Mouse (Mus musculus): ENCODE data around the gene Ttll7. TPM values are rescaled to one million over a fixed set of nuclear protein-coding genes. Genes with fewer than 3 reads are reported as not detected.

Ttll7 gene
- total and polyA plus RNA-seq, 3 experiments = not detected

- TF ChIP-seq TAL1 (IDR thresholded peaks at IDR 0.05; ENCODE audit: low read length) (no peak), MYB (IDR thresholded peaks at IDR 0.05; ENCODE audit: low read depth, low read length) (no peak), MYC (IDR thresholded peaks at IDR 0.05; ENCODE audit: low read depth, low read length) (no peak), ETS1 (IDR thresholded peaks at IDR 0.05; ENCODE audit: low read depth, low read length) (no peak), TBP (IDR thresholded peaks at IDR 0.05; ENCODE audit: low read depth, low read length) (no peak), EP300 (IDR thresholded peaks at IDR 0.05; ENCODE audit: low read depth in 1 of 2, low read length in 2 of 2) (no peak)
- H3K9ac ChIP-seq (ENCODE audit: control insufficient read depth, low read depth, low read length, poor library complexity, severe bottlenecking) = no peak overlapping the region
- H3K27ac ChIP-seq (ENCODE audit: control insufficient read depth, low read depth, low read length) = no peak overlapping the region
- no peaks in the 10 kb centered on the region for H3K79me2 ChIP-seq (ENCODE audit: control insufficient read depth, insufficient read depth, low read length, poor library complexity)
- DNase-seq (ENCODE audit: low read depth, low spot score) = no peak
- no peak overlapping the region for H3K4me3 ChIP-seq (ENCODE audit: control insufficient read depth in 1 of 2, insufficient read depth in 1 of 2, low read depth in 2 of 2, low read length in 2 of 2)
- H3K9me3 ChIP-seq (replicated peaks; ENCODE audit: insufficient read depth, low read length) = no peaks in the 10 kb centered on the region
- H3K36me3 ChIP-seq (ENCODE audit: control insufficient read depth in 1 of 2, insufficient read depth in 2 of 2, low read length in 2 of 2) = no peaks in the 10 kb centered on the region
- H3K27me3 ChIP-seq (ENCODE audit: control insufficient read depth in 1 of 2, insufficient read depth in 2 of 2, low read length in 2 of 2) = no peaks in the 10 kb centered on the region
- no peaks in the 10 kb centered on the region for H3K4me1 ChIP-seq (ENCODE audit: control insufficient read depth in 1 of 2, insufficient read depth in 2 of 2, low read length in 2 of 2)
Measured at GRCm38 (mm10) chr3:146993834-146994669, 141.9 kb downstream of the Ttll7 start.

- no peaks in the 10 kb centered on the region for H3K27me3 ChIP-seq (ENCODE audit: control insufficient read depth in 1 of 2, insufficient read depth in 2 of 2, low read length in 2 of 2)
- H3K4me1 ChIP-seq (ENCODE audit: control insufficient read depth in 1 of 2, insufficient read depth in 2 of 2, low read length in 2 of 2) = no peaks in the 10 kb centered on the region
- H3K4me3 ChIP-seq (ENCODE audit: control insufficient read depth in 1 of 2, insufficient read depth in 1 of 2, low read depth in 2 of 2, low read length in 2 of 2) = no peak overlapping the region
- H3K79me2 ChIP-seq (ENCODE audit: control insufficient read depth, insufficient read depth, low read length, poor library complexity) = no peaks in the 10 kb centered on the region
- no peaks in the 10 kb centered on the region for H3K9me3 ChIP-seq (replicated peaks; ENCODE audit: insufficient read depth, low read length)
- H3K27ac ChIP-seq (ENCODE audit: control insufficient read depth, low read depth, low read length) = no peak overlapping the region
- no peaks in the 10 kb centered on the region for H3K36me3 ChIP-seq (ENCODE audit: control insufficient read depth in 1 of 2, insufficient read depth in 2 of 2, low read length in 2 of 2)
- no peak overlapping the region for H3K9ac ChIP-seq (ENCODE audit: control insufficient read depth, low read depth, low read length, poor library complexity, severe bottlenecking)
- TF ChIP-seq MAX (IDR thresholded peaks at IDR 0.05; ENCODE audit: low read length) = no peak
- no peak for TF ChIP-seq USF1 (IDR thresholded peaks at IDR 0.05; ENCODE audit: low read depth, low read length)
- no peak for TF ChIP-seq ETS1 (IDR thresholded peaks at IDR 0.05; ENCODE audit: low read depth, low read length)
- TF ChIP-seq POLR2A (IDR thresholded peaks at IDR 0.05; ENCODE audit: control insufficient read depth in 1 of 2, insufficient read depth in 1 of 2, low read depth in 1 of 2, low read length in 2 of 2, poor library complexity in 1 of 2) = no peak
- TF ChIP-seq GATA1 (IDR thresholded peaks at IDR 0.05; ENCODE audit: low read depth, low read length) = no peak
- no peak for TF ChIP-seq JUND (IDR thresholded peaks at IDR 0.05; ENCODE audit: low read depth, low read length)
- no peak for TF ChIP-seq KAT2A (conservative IDR thresholded peaks at IDR 0.05; ENCODE audit: low read depth, low read length)
- no peak for TF ChIP-seq ZMIZ1 (IDR thresholded peaks at IDR 0.05; ENCODE audit: low read depth, low read length)
- DNase-seq (ENCODE audit: low read depth, low spot score) = no peak
Measured at GRCm38 (mm10) chr3:146994670-146995415, 142.7 kb downstream of the Ttll7 start.

- no peaks in the 10 kb centered on the region for H3K79me2 ChIP-seq (ENCODE audit: control insufficient read depth, insufficient read depth, low read length, poor library complexity)
- H3K27me3 ChIP-seq (ENCODE audit: control insufficient read depth in 1 of 2, insufficient read depth in 2 of 2, low read length in 2 of 2) = no peaks in the 10 kb centered on the region
- no peak overlapping the region for H3K9ac ChIP-seq (ENCODE audit: control insufficient read depth, low read depth, low read length, poor library complexity, severe bottlenecking)
Measured at GRCm38 (mm10) chr3:146999148-146999547, 147.0 kb downstream of the Ttll7 start.

More at GRCm38 (mm10) chr3:146999148-146999547, 147.0 kb downstream of the Ttll7 start:
- no peak overlapping the region for H3K4me3 ChIP-seq (ENCODE audit: control insufficient read depth in 1 of 2, insufficient read depth in 1 of 2, low read depth in 2 of 2, low read length in 2 of 2)
- H3K9me3 ChIP-seq (replicated peaks; ENCODE audit: insufficient read depth, low read length) = no peaks in the 10 kb centered on the region
- no peaks in the 10 kb centered on the region for H3K4me1 ChIP-seq (ENCODE audit: control insufficient read depth in 1 of 2, insufficient read depth in 2 of 2, low read length in 2 of 2)
- no peak for DNase-seq (ENCODE audit: low read depth, low spot score)
- H3K36me3 ChIP-seq (ENCODE audit: control insufficient read depth in 1 of 2, insufficient read depth in 2 of 2, low read length in 2 of 2) = no peaks in the 10 kb centered on the region
- no peak for TF ChIP-seq KAT2A (conservative IDR thresholded peaks at IDR 0.05; ENCODE audit: low read depth, low read length)
- H3K27ac ChIP-seq (ENCODE audit: control insufficient read depth, low read depth, low read length) = no peak overlapping the region
